Mouse (Mus musculus): ENCODE measurements around the gene Tmeff2.

GRCm38 (mm10) chr1:51152017-51152416 lies 251.6 kb downstream of the Tmeff2 start:
- TF ChIP-seq CTCF (IDR thresholded peaks at IDR 0.05) (no peak), EP300 (IDR thresholded peaks at IDR 0.05) (no peak)
